Comparison of ENCODE assay signal across 12 mouse cellular contexts in genomic region chr16:18428516-18429042, GRCm38 (mm10). TPM values are rescaled to one million over a fixed set of nuclear protein-coding genes. Genes with fewer than 3 reads are reported as not detected.
DNase-seq lines count a peak whose midpoint lies in the region; ATAC-seq and TF ChIP-seq lines count a peak whose summit lies in the region.
"Had no signal": no experiment of that assay in that cellular context is flagged by ENCODE, and none has a peak within 500 bp of the region (broad histone marks: within the 10 kb centered on the region; RNA-seq: fewer than 3 reads in every experiment).

No protein-coding gene starts in this region.

- no peaks in the 10 kb centered on the region for H3K27me3 ChIP-seq in intestine, embryonic 15.5 days (replicated peaks)
- no peaks in the 10 kb centered on the region for H3K27me3 ChIP-seq in intestine, postnatal 0 days (replicated peaks; ENCODE audit: control insufficient read depth, insufficient read depth, low read length)
- H3K27me3 ChIP-seq in liver, adult 2 months (ENCODE audit: control insufficient read depth, insufficient read depth, low read length): no peaks in the 10 kb centered on the region
- H3K27me3 ChIP-seq: CH12.LX; hindbrain, embryonic 12.5 days had no signal

- H3K4me3 ChIP-seq in intestine, embryonic 15.5 days (replicated peaks): no peak overlapping the region
- no peak overlapping the region for H3K4me3 ChIP-seq in intestine, postnatal 0 days (ENCODE audit: low read depth, low read length)
- no peak overlapping the region for H3K4me3 ChIP-seq in liver, adult 2 months (ENCODE audit: insufficient read depth, low read depth, low read length)
- H3K4me3 ChIP-seq: hindbrain, embryonic 12.5 days had no signal

- H3K27ac ChIP-seq in intestine, embryonic 15.5 days: no peak overlapping the region
- no peak overlapping the region for H3K27ac ChIP-seq in intestine, postnatal 0 days (ENCODE audit: low read depth, low read length)
- peak overlapping the region; percentile 90 for H3K27ac ChIP-seq in liver, adult 2 months (replicated peaks; ENCODE audit: insufficient read depth, low read depth, low read length)
- H3K27ac ChIP-seq: hindbrain, embryonic 12.5 days; kidney, postnatal 0 days had no signal

- no peaks in the 10 kb centered on the region for H3K36me3 ChIP-seq in intestine, embryonic 15.5 days
- no peaks in the 10 kb centered on the region for H3K36me3 ChIP-seq in intestine, postnatal 0 days (ENCODE audit: control insufficient read depth, insufficient read depth)
- peaks cover 4% of the 10 kb centered on the region; the same call in 1 of the 2 replicates for H3K36me3 ChIP-seq in liver, adult 2 months (ENCODE audit: control insufficient read depth, insufficient read depth, low read length)
- H3K36me3 ChIP-seq: hindbrain, embryonic 12.5 days had no signal

- H3K4me2 ChIP-seq in intestine, embryonic 15.5 days (replicated peaks): no peak overlapping the region
- H3K4me2 ChIP-seq in intestine, postnatal 0 days (replicated peaks; ENCODE audit: low read depth): no peak overlapping the region
- H3K4me2 ChIP-seq: hindbrain, embryonic 12.5 days had no signal

- H3K4me1 ChIP-seq in intestine, embryonic 15.5 days (replicated peaks): peaks cover 23% of the 10 kb centered on the region
- peaks cover 8% of the 10 kb centered on the region; the same call in 1 of the 2 replicates for H3K4me1 ChIP-seq in intestine, postnatal 0 days (replicated peaks; ENCODE audit: control insufficient read depth, insufficient read depth, low read length)
- H3K4me1 ChIP-seq in liver, adult 2 months (ENCODE audit: control insufficient read depth, insufficient read depth, low read length): peaks cover 27% of the 10 kb centered on the region

- TF ChIP-seq CTCF in intestine, postnatal 0 days (IDR thresholded peaks at IDR 0.05; ENCODE audit: low read depth): no peak
- TF ChIP-seq CTCF in liver, adult 2 months (IDR thresholded peaks at IDR 0.05; ENCODE audit: low read depth, low read length): no peak

- H3K79me2 ChIP-seq in liver, adult 2 months (ENCODE audit: control insufficient read depth, insufficient read depth, low read length): peaks cover 22% of the 10 kb centered on the region; the same call in 1 of the 2 replicates

- peak; percentile 81 for DNase-seq in c-Kit-negative CD71-positive TER-119-positive erythroid progenitor cells, embryonic 14.5 days (ENCODE audit: low read depth, low spot score)
- DNase-seq in liver, adult 2 months (ENCODE audit: extremely low read depth, low read depth, low spot score): no peak
- DNase-seq in spleen, postnatal 14 days (ENCODE audit: low spot score in 2 of 2): peak; percentile 52 to 59
- no peak for DNase-seq in adrenal gland, postnatal 36 days
- no peak for DNase-seq in cerebellum, adult 18-20 months
- DNase-seq in T-cell, adult 2 months (ENCODE audit: low spot score): no peak
- DNase-seq: gastrocnemius, postnatal 25 days had no signal

- H3K9me3 ChIP-seq in intestine, embryonic 15.5 days: no peaks in the 10 kb centered on the region
- no peaks in the 10 kb centered on the region for H3K9me3 ChIP-seq in intestine, postnatal 0 days (ENCODE audit: control insufficient read depth)
- H3K9me3 ChIP-seq: hindbrain, embryonic 12.5 days had no signal

- 80% methylated on average over 7 of the region's 7 CpGs for WGBS in intestine, embryonic 15.5 days
- 54% methylated on average over 7 of the region's 7 CpGs for WGBS in intestine, postnatal 0 days
- WGBS in liver, adult 2 months: 40% methylated on average over 7 of the region's 7 CpGs

- TF ChIP-seq POLR2A in liver, adult 2 months (IDR thresholded peaks at IDR 0.05; ENCODE audit: extremely low read depth, insufficient read depth, low read length): no peak

- no peak overlapping the region for H3K9ac ChIP-seq in intestine, embryonic 15.5 days
- no peak overlapping the region for H3K9ac ChIP-seq in intestine, postnatal 0 days (ENCODE audit: low read depth, low read length)
- peak overlapping the region; percentile 29 for H3K9ac ChIP-seq in liver, adult 2 months (ENCODE audit: low read depth, low read length)
- H3K9ac ChIP-seq: hindbrain, embryonic 12.5 days had no signal

- peak; percentile 49; the same call in 1 of the 2 replicates for ATAC-seq in intestine, embryonic 15.5 days
- no peak for ATAC-seq in intestine, postnatal 0 days

RNA-seq across cellular contexts. Expression of gene Comt, which starts 1.9 kb away (rescaled TPM):
- 89.5 and 97.1 TPM in 2 replicates for polyA plus RNA-seq in intestine, embryonic 15.5 days (2015; fragmentation: Nextera tagmentation; extraction: Ambion mirVana)
- 103 and 107 TPM in 2 replicates for polyA plus RNA-seq in intestine, postnatal 0 days (2015; fragmentation: Nextera tagmentation; extraction: Ambion mirVana)
- 474 and 538 TPM in 2 replicates for total RNA-seq in liver, adult 2 months (2014; rRNA removed)
- polyA plus RNA-seq in liver, adult 2 months (2012; rRNA removed): 779 and 1,223 TPM in 2 replicates
- total RNA-seq in adrenal gland, postnatal 36 days (2021): 100 to 1,000 TPM; 193 to 249 TPM

RNA-seq across cellular contexts. Expression of gene Txnrd2, which starts 2.4 kb away (rescaled TPM):
- polyA plus RNA-seq in intestine, embryonic 15.5 days (2015; fragmentation: Nextera tagmentation; extraction: Ambion mirVana): 25.4 and 25.8 TPM in 2 replicates
- polyA plus RNA-seq in intestine, postnatal 0 days (2015; fragmentation: Nextera tagmentation; extraction: Ambion mirVana): 24.8 and 25.0 TPM in 2 replicates
- total RNA-seq in liver, adult 2 months (2014; rRNA removed): 23.9 and 30.9 TPM in 2 replicates
- 39.1 and 46.6 TPM in 2 replicates for polyA plus RNA-seq in liver, adult 2 months (2012; rRNA removed)
- 10 to 100 TPM; 73.3 to 97.3 TPM for total RNA-seq in adrenal gland, postnatal 36 days (2021)

Comparison
In these comparisons a context has a peak if more than half of its experiments do, and no peak if none do; other contexts are left out.
1. DNase-seq: peak in c-Kit-negative CD71-positive TER-119-positive erythroid progenitor cells, embryonic 14.5 days (single experiment) and spleen, postnatal 14 days (2 of 2); none in liver, adult 2 months (single experiment), adrenal gland, postnatal 36 days (0 of 2), cerebellum, adult 18-20 months (0 of 2) and T-cell, adult 2 months (single experiment).